Mouse (Mus musculus) CD4-positive, CD25-positive, alpha-beta regulatory T cell, adult 2 months (primary cell): ENCODE results near the gene Fabp6.
A peak's percentile ranks its signal among the peaks of the same experiment; 100 is the strongest.

ENCODE experiments used
- DNase-seq: peaks from one replicate; pipeline ENCODE4 v3.0.0-alpha.2; 2012; ENCODE audit warnings: low read depth, low spot score

Fabp6 gene

DNA sequence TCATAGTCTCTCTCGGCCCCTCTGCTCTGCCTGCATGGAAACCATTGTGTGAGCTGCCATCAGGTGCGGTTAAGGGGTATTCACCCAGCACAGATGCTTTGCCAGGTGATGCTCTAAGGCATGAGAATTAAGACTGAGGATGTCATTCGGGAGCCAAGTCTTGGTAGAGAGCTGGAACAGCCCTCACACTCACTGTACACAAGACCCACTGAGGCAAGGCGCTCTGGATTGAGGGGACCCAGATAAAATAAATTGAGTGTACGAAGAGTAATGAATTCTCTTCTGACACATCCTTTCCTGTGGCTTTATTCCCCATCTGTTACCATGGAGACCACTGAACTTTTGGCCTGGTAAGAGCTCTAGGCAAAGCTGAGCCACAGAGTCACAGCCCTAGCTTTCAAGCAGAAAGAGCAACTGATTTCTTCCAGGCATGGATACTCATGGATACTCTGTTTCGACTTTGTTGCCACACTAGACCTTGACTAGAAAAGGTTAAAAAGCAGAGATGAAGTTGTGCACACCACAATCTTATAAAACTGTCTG, 11.7 kb downstream of the Fabp6 start:
- DNase-seq = no peak

DNA sequence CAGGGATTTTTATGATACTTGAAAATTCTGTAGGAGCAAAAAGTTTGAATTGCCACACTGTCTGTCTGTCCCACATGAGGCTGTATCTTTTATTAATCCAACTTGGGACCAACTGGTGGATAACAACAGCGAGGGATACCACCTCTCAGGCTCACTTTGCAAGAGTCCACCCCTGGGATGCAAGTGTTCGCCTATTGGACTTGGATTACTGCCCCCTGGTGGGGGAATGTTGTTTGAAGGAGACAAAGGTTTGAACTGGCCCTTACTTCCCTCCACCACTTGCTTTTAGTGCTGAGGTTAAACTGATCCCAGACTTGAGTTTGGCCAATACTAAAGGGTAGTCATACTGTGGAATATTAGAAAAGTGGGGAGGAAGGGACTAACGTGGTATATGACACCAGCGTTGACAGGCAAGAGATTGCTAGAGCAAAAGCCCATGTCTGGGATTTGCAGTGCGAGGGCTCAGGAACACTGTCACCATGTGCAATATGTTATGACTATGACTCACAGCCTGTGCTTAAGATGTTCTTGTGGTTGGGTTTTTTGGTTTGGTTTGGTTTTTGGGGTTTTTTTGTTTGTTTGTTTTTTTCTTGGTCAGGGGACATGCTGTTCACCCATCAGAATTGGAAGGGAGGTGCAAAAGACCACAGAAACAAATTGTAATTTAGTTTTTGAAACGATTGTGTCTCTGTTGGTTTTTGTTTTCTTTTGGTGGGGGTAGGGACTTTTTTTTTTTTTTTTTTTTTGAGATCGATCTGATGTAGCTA, 14.8 kb downstream of the Fabp6 start, which contains the start of gene 4933415A04Rik:
TSS of gene 4933415A04Rik (plus strand) at position 717 of the 767 bp plus-strand sequence.
- peak; percentile 61 for DNase-seq

DNA sequence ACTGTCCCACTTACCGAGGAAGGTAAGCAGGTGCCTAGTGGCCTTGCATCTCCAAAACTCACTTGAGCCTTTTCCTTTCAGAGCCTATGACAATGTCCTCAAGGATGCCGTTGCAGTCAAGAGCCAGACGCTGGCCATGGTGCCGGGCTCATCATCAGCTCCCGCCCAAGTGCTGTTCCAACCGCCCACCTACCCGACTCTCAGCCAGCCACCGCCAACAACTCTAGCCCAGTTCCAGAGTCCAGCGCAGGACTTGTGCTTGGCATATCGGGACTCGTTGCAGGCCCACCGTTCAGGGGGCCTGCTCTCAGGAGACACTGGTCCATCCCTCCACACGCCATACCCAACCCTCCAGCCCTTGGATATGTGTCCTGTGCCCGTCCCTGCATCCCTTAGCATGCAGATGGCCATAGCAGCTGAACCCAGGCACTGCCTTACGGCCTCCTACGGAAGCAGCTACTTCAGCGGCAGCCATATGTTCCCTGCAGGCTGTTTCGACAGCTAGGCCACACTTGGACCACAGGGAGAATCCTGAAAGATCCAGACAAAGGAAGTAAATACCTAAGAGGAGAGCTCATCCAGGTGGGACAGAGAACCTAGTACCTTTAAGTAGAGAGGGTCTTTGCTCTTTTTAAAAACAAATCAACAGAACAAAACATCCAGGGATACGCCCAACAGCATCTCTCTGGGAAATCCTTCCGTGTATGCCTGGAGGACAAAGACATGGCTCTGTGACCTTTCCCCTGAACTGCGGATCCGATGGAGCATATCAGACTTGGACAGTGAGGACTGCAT, 15.9 kb downstream of the Fabp6 start:
- no peak for DNase-seq

DNA sequence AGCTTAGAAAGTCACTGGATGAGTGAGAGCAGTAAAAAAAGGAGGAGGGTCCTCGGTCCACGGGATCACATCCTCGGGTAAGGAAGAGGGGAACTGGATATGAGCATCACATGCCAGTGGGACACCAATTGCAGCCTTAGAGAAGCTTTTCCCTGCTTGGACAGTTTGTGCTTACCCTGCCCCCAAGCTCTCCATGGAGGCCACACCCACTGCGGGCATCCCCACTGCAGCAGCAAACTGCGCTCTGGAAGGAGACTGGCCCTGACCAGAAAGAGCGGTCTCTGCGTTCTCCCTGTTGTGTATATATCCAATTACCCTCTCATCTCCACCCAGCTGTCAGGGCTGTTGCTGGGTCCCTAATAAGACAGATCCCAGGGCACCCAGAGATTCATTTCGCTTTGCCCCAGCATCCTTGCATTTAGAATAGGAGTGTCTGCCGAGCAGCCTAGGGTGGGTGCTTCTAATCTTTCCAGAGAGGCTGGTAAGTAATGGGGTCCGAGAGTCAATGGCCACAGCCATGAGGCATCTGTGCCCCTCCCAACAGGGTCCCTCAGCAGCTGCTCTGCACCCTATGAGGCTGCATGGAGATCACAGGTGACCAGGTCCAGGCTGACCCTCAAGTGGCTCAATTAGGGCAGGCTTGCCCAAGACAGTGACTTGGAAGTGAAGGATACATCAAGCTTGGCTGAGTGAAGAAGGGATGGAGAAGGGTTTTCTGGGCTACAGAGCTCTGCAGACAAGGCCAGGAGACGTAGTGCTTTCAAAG, 23.4 kb downstream of the Fabp6 start:
- DNase-seq = no peak

DNA sequence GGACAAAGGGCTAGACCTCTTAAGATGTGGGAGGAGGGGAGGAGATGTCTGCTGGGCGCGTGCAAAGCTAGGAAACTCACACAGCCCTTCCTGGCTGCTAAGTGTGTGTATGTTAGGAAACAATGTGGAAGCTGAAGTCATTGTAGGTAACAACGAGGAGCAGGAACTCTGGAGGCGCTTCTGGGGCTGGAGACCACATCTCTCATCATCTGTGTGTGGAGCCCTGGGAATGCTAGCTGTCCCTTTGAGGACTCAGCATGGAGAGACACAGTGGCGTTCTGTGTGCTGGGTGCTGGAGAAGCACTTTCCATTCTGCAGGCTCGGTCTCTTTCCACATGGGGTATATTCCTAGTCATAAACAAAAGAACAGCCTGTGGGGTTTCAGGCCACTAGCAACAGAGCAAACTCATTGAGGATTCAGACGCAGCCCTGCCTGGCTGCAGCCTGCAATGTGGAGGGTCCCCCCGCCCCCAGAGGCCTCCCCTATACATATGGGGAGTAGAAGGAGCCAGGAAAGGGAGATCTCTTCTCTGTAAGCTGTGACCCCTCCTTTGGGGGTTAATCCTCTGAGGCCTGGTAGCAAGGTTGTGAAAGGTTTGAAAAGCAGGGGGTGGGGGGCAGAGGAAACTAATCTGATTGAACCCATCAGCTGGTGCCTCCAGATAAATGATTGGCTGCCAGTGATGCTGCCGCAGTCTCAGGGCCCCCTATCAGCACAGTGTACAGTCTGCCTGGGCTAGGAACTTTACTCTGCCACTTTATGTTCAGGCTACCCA, 25.8 kb downstream of the Fabp6 start:
- DNase-seq = no peak

DNA sequence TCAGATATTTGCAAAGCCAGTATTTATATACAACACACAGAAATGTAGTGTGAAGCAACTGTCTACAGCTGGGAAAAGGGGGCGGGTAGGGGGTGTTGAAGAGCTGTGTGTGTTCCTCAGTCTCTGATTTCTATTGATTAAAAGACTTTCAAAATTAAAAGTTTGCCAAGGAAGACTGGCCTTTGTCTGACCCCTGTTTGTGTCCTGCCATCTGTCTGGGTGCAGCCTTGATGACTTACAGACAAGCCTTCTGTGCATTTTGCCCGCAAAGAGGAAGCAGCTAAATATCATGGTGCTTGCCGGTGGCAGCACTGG, 26.3 kb downstream of the Fabp6 start:
- no peak for DNase-seq

DNA sequence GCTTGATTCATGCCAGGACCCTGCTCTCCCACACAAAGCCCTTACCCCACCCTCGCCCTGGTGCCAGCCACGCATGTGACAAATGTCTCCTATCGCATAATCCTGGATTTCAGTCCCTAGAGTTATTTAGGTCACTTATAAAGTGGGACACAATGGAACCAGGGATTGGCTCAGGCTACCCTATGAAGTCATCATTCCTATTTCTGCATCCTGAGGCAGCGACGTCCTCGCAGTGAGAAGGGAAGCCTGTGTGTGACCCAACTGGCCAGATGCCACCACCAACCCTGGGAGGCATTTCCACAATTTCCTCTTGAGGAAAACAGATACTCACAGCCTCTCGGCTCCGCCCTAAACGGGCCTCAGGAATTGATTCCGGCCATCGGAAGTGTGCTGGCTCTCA, 31.7 kb downstream of the Fabp6 start:
- no peak for DNase-seq

DNA sequence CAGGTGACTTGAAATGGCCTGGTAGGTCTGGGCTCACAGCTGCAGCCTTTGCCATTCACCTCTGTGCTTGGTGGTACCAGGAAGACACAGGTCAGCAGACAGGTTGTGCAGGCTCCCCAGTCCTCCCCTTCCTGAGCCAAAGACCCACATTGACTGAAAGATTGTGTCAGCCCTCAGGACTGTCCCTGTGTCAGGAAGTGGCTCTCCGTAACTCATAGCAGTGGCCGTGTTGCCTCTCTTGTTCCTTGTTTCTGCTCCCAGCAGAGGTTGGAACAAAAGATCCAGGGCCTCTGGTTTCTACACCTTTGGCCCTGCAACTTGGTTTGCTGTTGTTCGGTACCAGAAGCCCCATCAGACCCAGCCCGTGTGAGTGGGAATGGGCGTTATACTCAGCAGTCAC, 32.2 kb downstream of the Fabp6 start:
- DNase-seq = no peak

DNA sequence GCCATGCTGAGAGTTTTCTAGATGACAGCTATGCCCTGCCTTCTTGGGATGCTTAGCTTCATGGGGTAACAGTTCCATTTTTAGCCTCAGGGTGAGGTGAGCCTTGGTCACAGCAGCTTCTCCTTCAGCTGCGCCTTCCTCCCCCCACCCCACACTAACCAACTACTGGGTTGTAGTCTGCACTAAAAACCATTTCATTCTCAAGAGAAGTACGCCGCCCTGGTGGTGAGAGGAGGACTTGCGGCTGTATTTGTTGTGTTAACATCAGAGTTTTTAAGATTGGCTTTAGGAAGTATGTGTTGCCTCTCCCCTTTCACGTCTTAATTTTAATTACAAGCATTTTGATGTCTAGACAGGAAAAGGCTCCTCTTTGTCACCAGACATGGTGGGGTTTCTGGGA, 33.1 kb downstream of the Fabp6 start:
- peak; percentile 63 for DNase-seq

DNA sequence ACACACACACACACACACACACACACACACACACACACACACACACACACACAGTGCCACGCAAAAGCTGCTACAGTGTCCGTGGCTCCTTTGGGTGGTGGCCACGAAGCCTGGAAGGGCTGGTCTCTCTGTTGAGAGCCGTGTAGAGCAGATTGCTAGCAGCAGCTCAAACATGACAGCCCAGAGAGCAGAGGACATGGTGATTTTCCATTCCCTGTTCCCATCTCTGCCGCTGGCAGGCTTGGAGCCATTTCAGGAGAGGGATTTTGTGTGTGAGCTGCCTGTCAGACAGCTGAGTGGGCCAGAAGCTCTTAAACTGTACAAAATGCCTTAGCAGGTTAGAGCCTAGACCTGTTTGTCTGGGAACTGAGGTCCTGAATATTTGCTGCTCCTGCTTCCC, 34.6 kb downstream of the Fabp6 start:
- DNase-seq = no peak

DNA sequence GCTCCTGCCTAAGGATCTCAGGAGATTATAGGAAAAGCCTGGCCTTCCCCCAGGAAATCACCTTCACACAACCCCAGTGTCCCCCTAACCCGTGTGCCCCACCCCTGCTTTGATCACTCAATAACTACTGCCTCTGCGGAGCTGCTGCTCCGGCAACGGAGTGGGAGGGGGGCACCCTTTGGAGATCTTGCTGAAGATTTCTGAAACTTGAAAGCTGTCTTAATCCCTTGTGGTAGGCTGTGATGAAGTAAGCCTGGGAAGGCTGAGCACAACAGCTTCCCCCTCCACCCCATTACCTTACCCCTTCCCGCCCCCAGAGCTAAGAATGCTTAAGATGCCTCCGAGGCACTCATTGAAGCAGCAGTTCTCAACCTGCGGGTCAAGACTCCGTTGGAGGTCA, 35.5 kb downstream of the Fabp6 start:
- no peak for DNase-seq

DNA sequence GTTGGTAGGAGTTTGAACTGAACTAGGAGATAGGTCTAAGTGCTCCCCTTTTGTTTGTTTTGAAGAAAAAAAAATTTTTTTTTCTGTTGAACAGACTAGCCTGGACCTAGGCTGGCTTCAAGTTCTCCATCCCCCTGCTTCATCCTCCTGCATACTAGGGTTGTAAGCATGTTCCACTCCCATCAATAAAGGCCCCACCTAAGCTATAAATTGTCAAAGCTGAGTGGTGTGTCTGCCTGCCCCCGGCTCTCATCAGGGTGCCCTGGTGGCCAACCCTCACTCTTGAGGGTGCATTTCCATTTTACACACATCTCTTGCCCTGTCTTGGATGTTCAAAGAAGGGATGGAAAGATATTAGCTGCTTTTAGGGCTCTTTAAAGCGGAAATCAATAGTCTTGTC, 35.9 kb downstream of the Fabp6 start:
- no peak for DNase-seq

DNA sequence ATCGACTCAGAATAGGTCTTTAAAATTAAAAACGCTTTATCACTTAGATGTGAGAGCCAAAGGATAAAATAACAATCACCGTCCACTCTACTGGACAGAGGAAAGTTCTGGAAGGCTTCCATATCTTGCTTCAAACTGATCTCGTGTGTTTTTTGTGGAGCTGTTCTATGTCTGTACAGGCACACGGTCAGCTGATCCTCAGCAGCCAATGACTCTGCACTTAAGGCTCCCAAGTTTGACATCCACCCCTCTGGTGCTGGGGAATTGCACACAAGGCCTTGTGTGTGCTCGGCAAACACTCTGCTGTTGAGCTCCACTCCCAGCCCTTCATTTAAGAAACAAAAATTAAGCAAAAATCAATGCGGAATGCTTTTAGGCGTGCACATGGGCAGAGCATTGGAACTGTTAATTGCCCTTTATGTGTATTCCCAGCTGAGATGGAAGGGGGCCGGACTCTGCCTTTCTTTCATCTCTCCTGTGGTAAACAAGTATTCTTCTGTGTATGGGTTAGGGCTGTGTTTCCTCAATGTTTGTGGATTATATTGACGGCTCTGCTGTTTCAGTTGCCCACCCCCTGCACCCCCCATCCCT, 37.6 kb downstream of the Fabp6 start:
- no peak for DNase-seq

DNA sequence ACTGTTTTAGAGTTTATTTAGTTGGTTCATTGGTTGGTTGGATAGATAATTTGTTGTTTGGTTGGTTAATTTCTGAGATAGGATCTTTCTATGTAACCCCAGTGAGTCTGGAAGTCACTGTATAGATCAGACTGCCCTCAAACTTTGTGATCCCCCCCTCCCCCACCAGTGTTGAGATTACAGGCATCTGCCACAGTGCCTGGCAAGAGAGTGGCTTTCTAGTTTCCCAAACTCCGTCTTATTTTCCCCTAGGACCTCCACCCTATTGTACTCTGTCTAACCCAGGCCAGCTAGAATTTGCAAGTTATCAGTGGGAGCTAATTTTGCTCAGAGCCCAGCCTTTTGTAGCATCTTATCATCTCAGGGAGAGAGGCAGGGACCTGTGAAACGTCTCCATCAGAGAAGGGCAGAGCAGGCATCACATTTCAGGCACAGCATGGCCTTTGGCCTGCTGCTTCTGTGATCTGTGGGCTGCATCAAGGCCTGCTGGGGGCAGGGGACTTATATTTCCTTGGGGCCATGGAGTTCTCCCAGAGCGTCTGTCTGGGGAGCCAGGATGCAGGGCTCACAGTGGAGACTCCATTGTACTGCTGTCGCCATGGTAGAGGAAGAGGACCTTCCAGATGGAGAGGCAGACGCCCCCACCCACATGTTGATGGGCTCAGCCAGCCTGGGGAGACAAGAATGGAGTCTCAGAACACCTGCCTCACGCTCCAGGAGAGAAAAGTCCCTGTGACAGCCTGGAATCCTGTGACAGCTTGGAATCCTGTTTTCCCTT, 41.6 kb downstream of the Fabp6 start:
- no peak for DNase-seq

DNA sequence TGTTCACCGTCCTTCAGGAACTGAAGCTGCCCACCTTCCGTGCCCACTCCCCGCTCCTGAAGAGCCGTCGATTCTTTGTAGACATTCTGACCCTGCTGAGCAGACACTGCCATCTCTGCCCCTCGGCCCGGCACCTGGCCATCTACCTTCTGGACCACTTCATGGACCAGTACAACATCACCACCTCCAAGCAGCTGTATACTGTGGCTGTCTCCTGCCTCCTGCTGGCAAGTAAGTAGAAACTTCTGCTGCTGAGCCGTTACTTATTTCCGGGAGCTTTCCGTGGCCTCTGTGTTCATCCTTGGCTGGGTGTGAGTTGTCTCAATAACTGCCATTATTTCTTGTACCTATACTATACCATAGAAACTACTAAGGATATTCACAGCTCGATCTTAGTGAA, 44.8 kb downstream of the Fabp6 start:
- DNase-seq = no peak

DNA sequence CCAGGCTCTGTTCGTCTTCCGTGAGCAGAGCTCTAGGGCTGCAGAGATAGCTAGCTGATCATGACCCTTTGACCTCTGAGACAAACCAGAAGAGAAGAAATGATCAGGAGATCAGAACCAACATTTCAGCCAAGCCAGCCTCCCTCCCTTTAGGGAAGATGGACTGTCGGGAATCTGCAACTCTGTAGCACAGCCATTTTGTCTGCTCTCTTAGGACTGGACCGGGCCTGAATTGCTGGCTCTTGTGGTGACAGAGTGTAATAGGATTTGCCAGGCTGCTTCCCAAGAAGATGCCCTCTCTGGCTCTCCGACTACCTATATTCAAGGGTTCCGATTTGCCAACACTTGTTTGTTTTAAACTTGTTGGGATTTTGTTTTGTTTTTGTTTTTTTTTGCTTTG, 48.7 kb downstream of the Fabp6 start:
- no peak for DNase-seq

DNA sequence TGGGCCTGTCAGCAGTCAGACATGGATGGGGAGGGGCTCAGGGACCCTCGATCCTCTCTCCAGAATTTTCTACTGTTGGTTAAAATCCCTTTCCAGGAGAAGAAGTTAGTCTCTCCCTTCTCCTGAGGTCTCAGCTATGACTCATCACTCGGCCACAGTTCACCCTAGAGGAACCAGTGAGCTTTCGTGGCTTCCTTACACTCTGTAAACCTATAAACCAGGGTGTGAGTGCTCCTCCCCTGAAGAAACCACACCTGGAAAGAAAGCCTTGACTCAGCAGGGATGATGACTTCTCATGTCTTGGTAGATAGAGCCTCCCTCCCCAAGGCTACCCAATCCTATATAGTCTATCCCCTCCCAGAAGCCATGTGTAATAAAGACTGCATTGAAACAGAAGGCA, 49.6 kb downstream of the Fabp6 start:
- no peak for DNase-seq

DNA sequence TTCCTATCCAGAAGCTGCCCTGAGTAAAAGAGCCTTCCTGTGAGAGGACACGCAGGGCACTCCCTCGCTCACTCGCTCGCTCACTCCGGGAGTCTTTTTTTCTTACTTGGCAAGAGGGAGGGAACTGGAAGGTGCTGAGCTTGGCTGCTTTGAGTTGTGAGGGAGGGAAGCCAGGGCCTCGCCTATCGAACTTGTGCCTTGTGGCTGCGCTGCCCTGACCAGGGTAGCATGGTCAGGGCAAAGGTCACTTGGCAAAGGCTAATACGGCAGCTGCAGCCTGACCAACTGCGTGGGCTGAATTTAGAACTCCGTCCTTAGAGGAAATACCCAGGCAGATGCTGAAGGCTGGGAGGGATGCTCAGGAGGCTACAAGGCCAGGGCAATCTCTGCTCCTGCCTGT, 51.6 kb downstream of the Fabp6 start:
- no peak for DNase-seq

DNA sequence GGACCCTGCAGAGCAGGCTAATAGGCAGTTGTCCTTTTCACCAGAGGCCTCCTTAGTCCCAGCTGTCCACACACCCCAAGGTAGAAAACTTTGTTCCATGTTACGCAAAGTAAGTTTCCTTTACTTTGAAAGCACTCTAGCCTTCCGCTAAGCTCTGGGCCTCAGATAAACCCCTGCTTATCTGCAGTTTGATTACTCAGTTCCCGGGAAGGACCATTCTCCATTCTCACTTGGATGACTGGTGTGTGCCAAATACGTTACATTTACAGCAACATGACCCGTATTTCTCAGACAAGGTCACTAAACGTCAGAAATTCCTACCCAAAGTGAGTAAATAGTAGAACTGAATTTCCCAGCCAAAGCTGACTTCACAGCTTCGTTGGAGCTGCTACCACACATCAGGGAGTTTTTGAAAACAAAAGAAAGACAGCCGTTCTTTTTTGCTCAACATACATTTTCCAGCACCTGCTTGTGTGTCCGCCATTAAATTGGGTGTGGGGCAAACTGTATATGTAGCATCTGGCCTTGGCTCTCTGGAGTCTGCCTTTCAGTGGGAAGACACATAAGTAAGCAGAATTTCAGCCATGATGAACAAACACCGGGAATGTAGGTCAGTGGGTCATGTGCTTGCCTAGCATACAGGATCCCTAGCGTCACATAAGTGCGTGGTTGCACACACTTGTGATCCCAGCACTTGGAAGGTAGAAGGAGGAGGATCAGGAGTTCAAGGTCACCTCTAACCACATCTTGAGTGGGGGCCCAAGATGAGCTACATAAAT, 52.5 kb downstream of the Fabp6 start:
- no peak for DNase-seq

DNA sequence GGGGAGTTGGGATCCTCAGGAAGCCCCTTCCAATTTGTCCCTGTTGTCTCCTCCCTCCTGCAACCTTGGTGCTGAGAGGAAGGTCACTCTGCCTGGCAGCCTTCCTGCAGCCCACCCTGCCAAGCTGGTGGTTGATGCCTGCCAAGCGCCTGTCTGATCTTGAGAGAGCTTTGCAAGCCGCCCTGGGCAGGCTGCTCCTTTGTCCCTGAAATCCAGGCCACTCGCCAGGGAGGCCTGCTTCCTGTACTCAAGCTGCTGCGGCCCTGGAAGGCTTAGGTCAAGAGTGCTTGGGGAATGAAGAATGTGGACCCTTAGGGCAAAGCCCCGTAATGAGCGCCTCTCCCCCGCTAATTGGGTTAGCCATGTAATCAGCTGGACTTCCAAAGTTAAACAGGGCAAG, 53.2 kb downstream of the Fabp6 start:
- DNase-seq = no peak
